Mouse (Mus musculus) right cerebral cortex, postnatal 14 days (tissue): ENCODE measurements around the gene Twf2.
A peak's percentile ranks its signal among the peaks of the same experiment; 100 is the strongest.
"Not testable (repeated sequence)": the region's sequence is repeated elsewhere in the genome, so short reads cannot be mapped to it uniquely, and the experiment has no call there.

ENCODE experiments used
- DNase-seq: peaks from one replicate; pipeline ENCODE4 v3.0.0; 2022

The Twf2 gene

DNA sequence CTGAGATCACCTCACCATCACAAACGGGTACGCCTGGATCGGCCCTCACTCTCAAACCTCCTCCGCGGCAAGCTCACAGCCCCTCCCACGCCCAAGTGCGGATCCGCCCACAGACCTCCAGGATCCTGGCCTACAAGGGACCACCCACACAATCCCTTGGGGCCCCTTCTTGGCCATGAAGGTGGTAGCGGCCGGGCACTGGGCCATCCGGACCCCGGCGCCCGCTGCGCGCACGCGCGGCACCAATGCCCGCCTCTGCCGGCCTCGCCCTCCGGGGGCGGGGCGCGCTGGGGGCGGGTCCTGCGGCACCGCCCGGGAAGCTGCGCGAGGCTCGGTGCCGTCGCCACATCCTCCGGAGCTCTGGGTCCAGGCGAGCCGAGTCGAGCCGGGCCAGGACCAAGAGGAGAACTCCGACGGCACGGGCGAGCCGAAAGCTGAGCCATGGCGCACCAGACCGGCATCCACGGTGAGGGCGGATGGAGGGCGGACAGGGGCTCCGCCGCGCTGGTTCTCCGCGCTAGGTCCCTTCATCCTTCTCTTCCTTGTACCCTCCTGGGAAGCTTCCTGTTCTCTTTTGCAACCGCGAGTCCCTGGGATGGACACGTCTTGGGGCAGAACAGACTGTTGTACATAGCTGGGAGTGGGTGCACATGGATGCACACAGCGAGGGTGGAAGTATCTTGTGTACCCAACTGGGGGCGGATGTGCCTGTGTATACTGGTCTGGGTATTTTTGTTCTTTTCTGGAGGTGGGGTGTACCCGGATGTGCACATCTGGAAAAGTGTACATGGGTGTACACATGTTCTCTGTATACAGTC lies at the start of gene Twf2:
Twf2 (plus strand) TSS at position 290 of the 818 bp plus-strand sequence.
- peak; percentile 85 for DNase-seq

DNA sequence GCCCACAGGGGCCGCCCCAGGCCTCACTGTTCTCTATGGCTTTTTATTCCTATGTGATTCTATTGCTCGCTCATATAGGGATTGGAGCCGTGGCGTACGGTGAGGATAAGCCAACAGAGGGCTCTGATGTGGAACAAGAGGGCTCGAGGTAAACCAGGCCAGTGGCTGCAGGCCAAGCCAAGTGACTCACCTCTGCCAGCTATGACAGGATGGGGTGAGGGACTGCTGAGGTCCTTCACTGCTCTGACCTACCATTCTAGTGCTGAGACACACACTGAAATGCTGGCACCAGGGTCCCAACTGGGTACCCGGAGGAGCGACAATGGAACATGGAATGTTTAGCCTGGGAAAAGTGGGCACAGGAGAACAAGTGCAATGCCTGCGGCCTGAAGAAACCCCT lies 48.8 kb upstream of the Twf2 start:
- no peak for DNase-seq

DNA sequence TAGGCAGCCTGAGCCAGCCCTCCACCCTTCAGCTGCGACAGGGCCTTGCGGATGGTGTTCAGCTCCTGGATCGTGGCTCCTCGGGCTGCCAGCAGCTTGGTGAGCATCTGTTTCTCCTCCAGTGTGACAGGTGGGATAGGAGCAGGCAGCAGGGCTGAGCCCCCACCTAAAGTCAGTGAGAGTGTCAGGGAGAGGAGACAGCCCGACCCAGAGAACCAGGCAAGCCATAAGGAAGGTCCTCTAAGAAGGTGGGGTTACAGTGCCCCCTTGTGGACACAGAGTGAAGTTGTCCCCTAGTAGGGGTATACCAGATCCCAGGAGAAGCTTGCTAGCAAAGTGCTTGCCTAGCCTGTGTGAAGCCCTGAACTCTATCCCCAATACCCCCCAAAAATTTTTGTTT lies 46.5 kb upstream of the Twf2 start:
- peak; percentile 59 for DNase-seq

DNA sequence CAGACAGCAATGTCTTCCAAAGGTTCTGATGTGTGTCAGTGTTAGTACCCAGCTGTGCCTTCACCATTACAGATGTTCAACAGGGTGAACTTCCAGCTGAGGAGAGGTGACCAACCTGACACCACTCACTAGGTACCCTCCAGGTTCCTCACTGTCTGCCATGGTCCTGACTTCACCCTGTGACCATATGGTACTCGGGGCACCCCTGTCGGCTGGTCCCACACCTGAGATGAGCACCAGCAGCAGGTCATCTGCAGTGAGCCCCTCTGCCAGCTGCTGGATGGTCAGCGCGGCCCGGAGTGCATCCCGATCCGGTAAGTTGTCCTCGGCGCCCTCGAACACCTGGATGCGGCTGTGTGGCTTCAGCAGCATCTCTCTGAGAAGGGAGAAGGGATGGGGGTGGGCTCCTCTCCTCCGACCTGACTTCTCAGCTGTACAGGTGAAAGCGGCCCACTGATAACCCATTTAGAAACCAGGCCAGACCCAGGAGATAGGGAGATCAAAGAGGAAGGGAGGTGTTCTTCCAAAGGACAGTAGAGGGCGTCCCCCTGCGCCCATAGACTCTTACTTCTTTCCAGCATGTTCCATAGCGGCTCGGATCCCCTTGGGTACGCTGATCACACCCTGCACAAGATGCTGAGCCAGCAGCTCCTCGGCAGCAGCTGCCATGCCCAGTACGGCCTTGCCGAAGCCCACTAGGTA lies 45.8 kb upstream of the Twf2 start:
- DNase-seq: no peak

DNA sequence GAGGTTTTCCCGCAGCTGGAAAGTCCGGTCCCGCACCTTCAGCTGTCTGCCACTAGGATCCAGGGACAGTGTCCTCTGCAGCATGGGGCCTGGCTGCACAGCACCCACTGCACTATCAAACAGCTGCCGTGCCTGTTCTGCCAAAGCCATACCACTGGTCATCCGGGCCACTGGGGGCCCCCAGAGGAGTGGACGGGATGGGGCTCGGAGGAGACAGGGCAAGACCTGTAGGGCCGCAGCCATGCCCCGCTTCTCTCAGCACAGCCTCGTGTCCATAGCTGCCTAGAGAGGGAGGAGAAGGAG lies 45.3 kb upstream of the Twf2 start:
- no peak for DNase-seq

DNA sequence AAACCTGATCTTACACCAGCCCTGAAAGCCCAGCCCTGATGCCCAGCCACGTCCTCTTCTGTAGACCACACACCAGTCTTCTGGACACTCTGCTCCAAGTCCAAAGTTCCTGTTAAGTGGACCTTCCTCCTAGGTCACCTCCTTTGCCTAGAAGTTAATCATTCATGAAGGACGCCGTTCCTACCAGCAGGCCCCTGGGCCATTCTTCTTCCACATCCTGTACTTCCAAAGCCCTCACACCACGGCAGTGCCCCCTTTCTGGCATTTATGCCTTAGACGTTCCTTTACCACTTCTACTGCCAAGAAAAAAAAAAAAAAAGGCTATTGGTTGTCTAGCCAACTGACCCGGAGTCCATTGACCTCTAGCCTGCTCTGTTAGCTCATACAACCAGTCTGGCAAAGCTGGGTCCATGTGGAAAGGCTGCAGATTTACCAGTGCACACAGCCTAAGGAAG lies 44.8 kb upstream of the Twf2 start, which contains the start of gene Glyctk:
Glyctk (minus strand) TSS at position 102 of the 455 bp plus-strand sequence.
- no peak for DNase-seq

DNA sequence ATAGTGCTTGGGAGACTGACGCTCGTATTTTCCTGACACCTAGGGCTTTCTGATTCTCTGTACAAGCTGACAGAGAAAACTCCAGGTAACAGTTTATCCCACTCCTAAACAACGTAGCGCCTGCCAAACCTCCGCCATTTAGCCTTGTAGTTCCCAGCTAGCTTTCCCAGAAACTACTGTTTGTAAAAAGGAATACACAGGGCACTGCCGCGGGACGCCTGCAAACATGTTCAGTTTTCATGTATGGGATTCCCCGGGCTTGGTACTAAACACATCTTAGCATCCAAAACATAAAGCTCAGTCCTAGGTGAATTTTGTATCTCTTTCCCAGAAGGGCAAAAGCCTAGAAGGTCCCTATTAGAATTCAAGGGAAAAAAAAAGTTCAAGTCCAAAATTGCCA lies 43.7 kb upstream of the Twf2 start:
- no peak for DNase-seq

DNA sequence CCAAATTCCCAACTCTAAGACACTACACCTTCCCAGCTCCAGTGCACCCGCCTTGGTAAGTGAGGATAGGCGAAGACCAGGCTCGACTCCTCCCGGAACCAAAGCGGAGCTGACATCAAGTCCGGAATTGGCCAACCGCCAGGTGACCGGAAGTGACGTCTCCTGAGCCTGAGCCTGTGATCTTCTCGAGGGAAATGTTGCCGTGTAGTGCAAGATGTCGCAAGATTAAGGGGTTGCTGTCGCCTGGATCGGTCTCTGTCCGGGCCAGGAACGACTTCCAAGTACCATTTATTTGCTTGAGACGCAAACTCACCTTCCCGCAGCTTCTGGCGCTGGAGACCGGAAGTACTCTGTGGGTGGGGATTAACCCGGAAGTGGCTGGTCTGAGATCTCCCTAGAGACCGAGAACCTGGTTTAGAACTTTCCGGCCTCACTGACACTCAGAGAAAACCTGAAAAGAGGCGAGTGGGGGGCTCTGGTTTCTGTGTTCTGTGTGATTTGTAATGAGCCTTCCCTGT lies 43.1 kb upstream of the Twf2 start:
- peak; percentile 99 for DNase-seq

DNA sequence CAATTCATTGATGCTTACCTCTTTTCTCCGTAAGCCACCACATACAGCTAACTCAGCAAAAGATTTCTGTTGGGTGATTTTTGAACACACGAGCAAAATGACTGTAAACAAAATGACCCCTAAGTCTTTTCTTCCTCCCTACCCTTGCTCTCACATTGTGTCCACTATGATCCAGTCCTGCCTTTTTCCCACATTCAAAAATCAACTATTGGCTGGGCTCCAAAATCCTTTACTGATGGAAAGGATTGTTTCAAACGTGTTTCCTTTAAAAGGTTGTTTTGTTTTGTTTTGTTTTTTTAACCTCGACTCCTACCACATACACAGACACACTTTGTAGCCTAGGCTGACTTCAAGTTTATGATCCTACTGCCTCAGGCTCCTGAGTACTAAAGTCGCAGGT lies 42.5 kb upstream of the Twf2 start:
- no peak for DNase-seq

DNA sequence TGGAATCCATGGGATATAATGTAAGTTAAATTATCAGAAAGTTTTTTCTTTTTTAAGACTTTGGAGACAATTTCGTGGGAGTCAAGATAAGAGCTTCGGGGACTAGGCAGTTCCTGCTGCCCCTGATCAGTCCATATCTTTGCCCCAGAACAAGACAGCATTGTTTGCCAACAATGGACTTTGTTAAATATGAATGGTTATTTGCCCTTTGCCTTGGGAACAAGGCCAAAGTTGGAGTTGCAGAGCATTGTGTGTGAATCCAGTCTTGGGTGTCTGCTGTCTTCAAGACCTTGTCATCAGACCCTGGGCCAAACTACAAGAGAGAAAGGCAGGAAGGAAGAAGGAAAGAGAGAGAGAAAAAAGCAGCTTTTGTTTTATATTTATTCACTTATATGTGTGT lies 36.2 kb upstream of the Twf2 start:
- no peak for DNase-seq

DNA sequence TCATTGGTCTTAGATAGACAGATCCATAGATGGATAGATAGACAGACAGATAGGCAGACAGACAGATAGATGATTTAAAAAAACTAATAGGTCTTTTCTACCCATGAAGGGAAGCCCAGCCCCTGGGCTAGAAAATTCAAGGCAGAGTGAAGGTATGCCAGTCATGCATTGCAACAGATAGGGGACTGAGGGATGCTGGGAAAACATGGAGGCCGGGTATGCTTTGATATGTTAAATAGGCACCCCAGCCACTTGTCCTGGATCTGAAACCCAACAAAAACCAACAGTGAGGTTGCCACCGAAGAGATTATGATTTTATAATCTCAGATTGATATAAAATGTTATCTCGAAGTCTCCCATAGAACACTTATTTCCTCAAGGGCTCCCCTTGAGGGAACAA lies 35.7 kb upstream of the Twf2 start:
- DNase-seq: no peak

DNA sequence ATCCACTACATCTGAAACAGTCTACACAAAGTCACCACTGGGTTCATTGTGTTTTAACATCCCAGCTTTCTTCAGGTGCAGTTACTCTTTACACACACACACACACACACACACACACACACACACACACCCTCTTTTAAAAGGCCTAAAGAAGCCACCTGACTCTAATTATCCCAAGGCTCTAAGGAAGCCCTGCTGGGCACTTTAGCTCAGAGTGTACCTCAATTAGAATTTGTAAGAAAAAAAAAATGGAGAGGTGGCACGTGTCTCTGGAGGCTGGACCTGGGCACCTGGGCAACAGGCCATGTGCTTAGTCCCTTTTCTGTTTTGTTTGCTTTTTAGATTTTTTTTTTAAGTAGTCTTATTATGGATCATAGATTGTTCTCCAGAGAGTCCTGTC lies 35.2 kb upstream of the Twf2 start:
- no peak for DNase-seq

DNA sequence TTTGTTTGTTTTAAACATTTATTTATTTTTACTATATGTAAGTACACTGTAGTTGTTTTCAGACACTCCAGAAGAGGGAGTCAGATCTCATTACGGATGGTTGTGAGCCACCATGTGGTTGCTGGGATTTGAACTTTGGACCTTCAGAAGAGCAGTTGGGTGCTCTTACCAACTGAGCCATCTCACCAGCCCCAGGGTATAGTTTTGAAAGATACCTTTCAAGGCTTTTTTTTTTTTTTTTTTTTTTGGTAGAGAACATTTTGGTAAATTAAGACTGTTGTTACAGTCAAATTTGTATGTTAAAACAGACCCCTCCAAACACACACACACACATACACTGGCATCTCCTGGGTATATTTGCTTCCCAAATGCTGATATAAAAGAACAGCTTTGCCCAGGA lies 33.9 kb upstream of the Twf2 start:
- DNase-seq: not testable (repeated sequence)

DNA sequence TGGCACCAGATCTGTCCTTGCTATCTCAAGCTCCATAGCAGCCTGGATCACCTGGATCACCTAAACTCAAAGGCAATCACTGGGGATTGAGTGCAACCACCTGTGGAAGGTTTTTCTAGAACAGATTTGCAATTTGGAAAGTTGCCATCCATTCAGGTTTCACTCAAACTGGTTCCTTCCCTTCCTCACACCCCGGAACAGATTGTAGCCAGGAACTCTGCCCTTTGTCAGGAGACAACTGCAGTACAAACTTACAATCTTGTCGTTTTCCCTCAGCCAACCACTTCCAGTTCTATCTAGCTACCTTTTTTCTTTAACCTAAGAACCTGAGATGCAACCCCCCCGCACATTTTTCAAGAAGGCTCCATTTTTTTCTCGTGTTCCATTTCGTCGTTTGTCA lies 33.0 kb upstream of the Twf2 start:
- DNase-seq: no peak

DNA sequence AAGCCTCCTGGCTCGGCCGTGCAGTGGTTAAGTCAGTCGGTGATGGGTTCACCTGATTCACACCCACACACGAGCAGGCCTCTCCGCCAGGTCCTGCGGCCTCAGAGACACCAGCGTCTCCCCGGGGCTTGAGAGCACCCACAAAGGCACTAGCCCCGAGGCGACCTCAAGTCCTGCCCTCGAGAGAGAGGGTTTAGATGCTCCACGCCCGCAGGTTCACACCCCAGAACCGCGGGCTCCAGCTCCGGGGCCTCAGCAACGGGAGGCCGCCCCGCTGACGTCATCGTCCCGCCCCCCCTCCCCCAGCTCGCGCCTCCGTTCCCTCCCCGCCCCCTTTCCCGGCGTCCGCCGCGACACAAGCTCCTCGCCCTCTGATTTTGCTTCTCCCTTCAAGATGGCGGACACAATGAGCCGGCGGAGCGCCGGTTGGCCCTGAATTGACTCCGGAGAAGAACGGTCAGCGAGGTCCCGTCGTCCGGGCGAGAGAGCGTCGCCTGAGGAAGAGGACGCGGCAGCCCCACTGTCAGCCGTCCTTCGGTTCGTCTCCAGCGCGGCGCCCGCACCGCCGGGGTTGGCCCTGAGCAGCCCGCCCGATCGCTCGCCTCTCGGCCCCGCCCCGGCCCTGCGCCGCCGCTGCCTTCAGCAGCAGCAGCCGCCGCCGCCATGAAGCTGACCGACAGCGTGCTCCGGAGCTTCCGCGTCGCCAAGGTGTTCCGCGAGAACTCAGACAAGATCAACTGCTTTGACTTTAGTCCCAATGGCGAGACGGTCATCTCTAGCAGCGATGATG lies 32.2 kb upstream of the Twf2 start, which contains the start of gene Wdr82:
Wdr82 (plus strand) TSS at position 373 of the 790 bp plus-strand sequence.
- DNase-seq: peak; percentile 90

DNA sequence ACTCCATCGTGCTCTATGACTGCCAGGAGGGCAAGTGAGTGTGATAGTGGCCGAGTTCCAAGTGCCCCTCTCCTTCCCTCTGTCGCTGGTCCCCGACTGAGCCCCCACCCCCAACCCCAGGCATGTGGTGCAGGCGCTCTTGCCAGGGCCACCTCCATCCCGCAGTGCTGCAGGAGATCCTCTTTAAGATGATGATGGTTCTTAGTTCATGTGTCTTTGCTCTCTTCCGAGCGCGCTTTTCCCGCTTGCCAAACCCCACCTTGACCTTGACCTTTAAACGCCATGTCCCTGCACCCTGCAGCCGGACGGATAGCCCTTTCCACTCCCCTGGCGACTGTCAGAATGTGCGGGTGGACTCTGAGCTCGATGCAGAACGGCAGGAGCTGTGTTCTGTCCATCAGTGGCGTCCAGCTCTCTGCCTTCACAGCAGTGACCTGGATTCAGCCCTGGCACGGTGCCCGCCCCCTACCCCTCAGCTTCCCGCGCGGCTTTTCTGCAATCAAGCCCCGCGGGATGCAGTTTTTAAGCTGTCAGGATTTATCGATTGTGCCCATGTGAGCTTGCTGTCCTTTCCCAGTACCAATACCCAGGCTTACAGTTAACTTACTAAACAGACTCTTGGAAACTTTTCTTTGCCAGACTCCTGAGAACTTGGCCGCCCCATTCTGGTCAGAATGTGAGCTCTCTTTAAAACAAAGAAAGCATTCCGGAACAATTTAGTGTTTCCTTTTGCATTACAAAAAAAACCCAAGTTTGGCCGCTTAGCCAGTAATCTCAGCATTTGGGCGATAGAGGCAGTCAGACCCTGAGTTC lies 31.4 kb upstream of the Twf2 start:
- peak; percentile 77 for DNase-seq

DNA sequence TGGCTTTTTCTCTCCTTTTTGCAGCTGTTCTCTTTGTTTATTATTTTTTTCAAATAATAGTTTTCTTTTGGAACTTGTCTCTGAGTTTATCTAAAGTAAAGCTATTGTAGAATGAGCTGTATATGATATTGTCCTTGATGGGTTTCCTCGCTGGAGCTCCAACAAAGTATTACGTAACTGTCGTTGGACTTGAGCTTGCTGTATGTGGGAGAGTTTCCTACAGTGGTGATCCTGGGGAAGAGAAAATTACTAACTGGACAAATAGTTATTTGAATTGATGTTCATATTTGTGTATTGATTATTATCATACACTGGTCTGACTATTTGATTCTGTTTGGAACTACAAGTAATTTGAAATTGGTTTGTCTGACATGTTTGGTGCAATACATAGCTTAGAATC lies 30.4 kb upstream of the Twf2 start:
- DNase-seq: no peak

DNA sequence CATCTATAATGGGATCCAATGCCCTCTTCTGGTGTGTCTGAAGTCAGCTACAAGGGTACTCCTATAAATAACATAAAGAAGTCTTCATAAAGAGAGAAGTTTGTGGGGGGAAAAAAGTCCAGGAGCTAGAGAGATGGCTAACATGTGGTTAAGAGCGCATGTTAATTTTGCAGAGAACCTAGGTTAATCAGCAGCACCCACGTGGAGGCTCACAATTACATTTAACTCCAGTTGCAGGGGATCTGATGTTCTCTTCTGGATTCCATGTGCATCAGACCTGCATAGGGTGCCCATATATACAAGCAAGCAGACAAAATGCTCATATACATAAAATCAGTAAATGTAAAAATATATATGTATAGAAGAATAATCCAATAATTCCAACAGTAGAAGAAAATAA lies 29.5 kb upstream of the Twf2 start:
- DNase-seq: no peak

DNA sequence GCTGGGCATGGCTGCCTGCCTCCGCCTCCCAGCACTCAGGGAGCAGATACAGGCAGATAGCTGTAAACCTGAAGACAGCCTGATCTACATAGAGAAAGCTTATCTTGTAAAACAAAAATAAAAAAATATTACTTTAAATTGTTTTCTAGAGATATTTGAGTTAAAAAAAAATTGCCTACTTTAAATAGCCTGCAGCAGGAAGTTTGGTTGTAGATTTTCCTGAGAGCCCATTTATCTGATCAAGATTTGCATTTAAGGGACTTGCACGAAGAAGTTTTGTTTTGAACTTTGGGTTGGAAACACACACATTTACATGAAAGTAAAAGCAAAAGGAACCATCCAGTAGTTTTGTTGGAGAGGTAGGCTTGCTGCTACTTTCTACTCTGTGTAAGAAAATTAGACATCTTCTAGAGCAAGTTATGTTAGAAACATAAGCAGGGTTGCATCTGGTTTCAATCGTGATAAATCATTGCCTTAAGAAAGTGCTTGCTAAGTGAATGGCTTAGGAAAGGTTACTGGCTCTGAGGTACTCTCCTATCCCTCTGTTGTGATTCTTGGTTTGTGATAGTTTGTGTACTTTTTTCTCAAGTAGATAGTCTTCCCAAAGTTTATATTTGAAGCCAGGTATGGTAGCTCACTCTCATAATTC lies 27.2 kb upstream of the Twf2 start:
- DNase-seq: no peak

DNA sequence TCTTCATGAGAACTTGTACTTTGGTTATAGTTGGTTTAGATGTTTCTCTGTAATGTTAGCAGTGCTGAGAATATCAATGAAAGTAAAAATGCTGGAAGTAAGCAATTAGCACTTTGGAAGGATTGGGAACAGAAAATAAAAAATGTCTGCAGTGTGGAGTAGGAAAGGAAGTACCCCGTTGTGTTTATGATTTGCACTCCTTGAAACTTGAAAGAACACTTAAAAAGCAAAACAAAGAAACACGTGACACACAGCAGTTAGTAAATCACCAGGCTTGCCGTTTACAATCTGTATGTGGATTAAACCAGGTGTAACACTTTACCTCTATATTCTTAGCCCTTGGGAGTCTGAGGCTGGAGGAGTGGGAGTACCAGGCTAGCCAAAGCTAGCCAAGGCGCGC lies 26.1 kb upstream of the Twf2 start:
- DNase-seq: no peak

DNA sequence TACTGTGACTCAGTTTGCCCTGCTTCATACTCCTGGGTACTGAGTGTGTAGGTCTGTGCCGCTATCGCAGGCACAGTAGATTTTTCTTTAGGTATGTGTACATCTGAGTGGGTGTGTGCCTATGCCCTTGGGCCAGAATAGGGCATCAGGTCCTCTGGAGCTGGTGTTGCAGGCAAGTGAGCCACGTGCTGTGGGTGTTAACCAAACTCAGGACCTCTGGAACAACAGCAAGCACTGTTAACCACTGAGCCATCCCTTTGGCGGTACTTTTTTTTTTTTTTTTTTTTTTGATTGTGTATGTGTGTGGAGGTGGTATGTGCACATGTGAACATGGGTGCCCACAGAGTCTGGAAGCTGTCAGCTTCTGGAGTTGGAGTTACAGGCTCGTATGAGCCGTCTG lies 25.1 kb upstream of the Twf2 start:
- no peak for DNase-seq

DNA sequence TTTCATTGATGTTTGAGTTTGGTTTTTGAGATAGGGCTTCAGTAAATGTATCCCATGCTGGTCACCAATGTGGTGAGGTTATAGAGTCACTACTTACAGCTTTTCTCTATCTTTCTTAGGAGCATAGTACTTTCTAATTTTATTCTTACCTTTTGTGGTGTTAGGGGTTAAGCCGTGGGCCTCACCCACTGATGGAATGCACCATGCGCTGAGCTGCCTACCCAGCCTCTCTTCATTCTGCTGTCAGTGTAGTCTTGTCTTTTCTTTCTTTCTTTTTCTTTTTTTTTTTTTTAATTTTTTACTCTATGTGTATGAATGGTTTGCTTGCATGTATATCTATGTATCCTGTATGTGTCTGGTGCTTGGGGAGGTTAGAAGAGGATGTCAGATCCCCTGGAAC lies 23.5 kb upstream of the Twf2 start:
- DNase-seq: no peak
